Mouse (Mus musculus): ENCODE results near the gene Kcnk1.

- TF ChIP-seq CTCF (IDR thresholded peaks at IDR 0.05; ENCODE audit: control insufficient read depth, insufficient read depth, insufficient read length), result no peak
- TF ChIP-seq USF1 (IDR thresholded peaks at IDR 0.05; ENCODE audit: low read depth), result no peak
- no peak for TF ChIP-seq MAX (IDR thresholded peaks at IDR 0.05)
- no peak for TF ChIP-seq MYOD1 (IDR thresholded peaks at IDR 0.05; ENCODE audit: control insufficient read depth, insufficient read length, low read depth)
These were observed 2.0 kb downstream of the Kcnk1 start for GRCm38 (mm10) chr8:125996980-125997379.

All from C2C12 (cell line).